Mouse (Mus musculus) hematopoietic multipotent progenitor cell, adult 10-12 weeks (in vitro differentiated cells): Measurements from ENCODE around the gene Pecr. TPM values are rescaled to one million over a fixed set of nuclear protein-coding genes. Genes with fewer than 3 reads are reported as not detected.

Experiments used
- polyA plus RNA-seq: library from polyadenylated mRNA; stranded (reverse); fragments of >175 nt; gene quantifications from 2 replicates; pipeline ENCODE4 v1.2.3, GENCODE M21; 2012; ENCODE audit warnings: low replicate concordance

Gene Pecr
- polyA plus RNA-seq, result 1.7 TPM in 2 replicates

DNA sequence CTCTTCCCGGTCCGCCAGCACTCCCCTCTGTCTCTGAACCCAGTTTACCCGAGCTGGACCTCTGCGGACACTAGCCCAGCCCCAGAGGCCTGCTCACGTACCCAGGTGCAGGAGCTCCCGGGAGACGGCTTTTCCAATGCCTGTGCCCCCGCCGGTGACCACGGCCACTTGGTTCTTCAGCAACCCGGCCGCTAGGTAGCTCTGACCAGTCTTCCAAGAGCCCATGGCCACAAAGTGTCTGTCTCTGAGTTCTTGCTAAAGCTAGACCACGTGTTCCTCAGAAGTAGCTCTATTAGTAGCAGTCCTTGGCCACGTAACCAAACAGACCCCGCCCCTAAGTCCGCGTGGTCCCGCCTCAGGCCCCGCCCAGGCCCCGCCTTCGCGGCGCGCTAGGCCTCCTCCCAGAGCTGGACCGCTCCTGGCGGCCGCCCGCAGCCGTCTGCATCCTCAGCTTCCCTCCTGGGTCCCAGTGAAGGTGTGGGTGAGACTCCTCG lies at the start of gene Pecr, which contains the start of gene Tmem169:
Gene Pecr (minus strand): TSS at position 323 of the 494 bp plus-strand sequence.
Gene Tmem169 (plus strand): TSS at position 378 of the 494 bp plus-strand sequence.

DNA sequence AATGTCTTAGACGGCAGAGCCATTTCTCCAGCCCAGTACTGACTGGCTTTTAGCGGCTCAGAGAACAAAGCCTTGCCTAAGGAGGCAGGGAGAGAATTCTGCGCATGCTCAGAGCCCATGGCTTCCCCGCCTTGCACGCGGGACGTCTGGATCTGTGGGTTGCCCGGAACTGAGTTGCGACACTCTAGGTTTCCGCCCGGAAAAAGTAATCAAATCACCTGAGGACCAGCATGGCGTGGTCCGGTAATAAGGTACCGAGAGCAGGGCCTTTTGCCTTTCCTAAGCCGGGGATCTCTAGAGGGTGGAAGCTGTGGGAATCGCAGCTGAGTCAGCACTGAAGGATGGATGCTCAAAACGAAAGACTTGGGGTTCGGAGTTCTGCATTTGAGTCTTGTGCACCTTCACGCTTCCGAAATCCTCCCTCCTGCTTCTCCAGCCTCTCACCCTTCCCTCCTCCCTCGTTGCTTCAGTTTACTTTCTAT lies 23.2 kb upstream of the Pecr start, which contains the start of gene Xrcc5:
Gene Xrcc5 (plus strand): TSS at position 105 of the 482 bp plus-strand sequence.

DNA sequence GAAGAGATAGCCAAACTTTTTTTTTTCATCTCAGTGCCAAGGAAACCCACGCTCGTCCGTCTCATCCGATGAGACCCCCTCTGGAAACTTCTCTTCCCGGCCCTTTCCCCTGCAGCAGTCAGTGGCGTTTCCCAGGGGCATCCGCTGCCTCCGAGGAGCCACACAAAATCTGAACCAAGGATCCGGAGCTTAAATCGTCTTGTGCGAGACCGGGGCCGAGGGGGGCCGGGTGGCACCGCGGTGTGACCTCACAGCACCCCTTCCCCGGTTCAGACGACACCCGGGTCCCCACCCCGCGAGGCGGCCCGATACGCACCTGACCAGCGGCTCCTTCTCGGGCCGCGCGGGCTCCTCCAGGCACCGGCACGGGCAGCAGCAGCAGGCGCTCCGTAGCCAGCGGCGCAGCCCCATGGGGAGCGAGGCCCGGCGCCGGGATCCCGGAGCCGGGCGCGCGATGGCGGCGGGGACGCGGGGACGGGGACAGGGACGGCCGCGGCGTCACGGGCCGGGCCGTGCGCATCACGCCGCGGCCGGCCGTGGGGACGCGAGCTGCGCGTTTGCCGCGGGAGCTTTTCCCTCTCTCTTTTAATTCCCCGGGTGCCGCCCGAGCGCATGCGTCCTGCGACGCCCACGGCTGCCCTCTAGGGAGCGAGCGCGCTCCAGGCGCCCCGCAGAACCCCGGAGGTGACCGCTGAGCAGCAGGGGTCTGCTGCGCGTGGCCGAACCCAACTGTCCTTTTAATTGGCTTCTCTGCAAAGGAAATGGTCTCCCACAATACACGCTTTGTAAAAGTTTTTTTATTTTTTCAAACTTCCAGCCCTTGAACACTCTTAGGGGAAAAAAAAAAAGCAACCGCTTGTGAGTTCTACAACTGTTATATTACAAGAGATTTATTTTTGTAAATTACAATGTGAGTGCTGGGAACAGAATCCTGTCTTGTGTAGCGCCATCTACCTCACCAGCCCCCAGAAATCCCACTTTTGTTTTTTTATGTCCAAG lies 72.1 kb downstream of the Pecr start, which contains the start of gene Mreg:
Gene Mreg (minus strand): TSS at position 607 of the 999 bp plus-strand sequence.

Other genes starting within 250 kb of the Pecr start
- 1.5 and 3.7 TPM in 2 replicates for gene Mreg, start 72.0 kb downstream of the Pecr start, polyA plus RNA-seq
- gene Tmem169, start 55 bp upstream of the Pecr start, polyA plus RNA-seq, result not detected in 2 replicates
- 0.64 and 2.2 TPM in 2 replicates for gene Xrcc5, start 23.1 kb upstream of the Pecr start, polyA plus RNA-seq